Mouse (Mus musculus) right cerebral cortex, postnatal 4 days (tissue): ENCODE measurements around the gene Stac2.

Experiments used
- DNase-seq: peaks from one replicate; pipeline ENCODE4 v3.0.0-alpha.2; 2022

Gene Stac2

DNA sequence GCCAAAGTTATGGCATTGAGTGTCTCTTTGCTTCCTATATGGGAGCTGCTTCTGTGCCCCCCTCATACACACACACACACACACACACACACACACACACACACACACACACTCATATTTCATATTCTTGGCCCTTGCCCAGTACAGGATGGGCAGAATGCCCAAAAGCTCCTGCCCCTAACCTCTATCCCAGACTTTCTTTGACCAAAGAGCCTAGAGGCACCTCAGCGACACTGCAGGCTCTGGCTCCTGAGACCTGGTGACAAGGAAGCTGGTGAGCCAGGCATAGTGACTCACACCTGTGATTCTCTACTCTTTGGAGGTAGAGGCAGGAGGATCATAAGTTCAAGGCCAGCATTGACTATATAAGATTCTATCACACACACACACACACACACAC lies 32.6 kb downstream of the Stac2 start:
- no peak for DNase-seq

DNA sequence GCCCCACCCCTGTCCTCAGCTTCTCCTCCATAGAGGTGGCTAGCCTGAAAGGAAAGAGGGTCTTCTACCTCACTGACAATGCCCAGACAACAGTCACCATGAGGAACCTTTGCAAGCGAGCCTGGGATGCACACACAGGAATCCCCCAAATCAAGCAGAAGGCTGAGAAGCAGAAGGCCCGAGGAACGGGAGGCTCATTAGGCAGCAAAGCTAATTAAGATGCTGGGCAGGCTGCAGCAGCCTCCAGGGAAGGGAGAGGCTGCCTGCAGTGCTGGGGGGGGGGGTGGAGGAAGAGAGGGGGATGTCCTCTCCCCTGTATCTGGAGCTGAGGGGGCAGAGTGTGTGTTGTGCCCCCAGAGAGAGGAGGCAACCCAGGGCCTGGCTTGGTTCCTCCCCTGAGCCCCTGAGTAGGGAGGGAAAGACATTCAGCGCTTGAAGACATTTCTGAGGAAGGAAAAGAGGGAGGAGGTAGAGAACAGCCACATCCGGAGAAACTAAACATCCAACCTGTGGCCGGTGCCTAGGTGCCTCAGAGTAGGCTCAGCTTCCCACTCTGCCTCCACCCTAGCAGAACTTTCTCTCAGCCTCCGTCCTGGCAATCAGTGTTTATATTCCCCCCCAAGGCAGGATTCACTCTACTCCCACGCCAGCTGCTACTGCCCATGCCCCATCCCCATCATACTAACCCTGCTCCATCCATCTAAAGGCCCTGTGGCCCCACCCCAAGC lies 33.2 kb downstream of the Stac2 start:
- no peak for DNase-seq

DNA sequence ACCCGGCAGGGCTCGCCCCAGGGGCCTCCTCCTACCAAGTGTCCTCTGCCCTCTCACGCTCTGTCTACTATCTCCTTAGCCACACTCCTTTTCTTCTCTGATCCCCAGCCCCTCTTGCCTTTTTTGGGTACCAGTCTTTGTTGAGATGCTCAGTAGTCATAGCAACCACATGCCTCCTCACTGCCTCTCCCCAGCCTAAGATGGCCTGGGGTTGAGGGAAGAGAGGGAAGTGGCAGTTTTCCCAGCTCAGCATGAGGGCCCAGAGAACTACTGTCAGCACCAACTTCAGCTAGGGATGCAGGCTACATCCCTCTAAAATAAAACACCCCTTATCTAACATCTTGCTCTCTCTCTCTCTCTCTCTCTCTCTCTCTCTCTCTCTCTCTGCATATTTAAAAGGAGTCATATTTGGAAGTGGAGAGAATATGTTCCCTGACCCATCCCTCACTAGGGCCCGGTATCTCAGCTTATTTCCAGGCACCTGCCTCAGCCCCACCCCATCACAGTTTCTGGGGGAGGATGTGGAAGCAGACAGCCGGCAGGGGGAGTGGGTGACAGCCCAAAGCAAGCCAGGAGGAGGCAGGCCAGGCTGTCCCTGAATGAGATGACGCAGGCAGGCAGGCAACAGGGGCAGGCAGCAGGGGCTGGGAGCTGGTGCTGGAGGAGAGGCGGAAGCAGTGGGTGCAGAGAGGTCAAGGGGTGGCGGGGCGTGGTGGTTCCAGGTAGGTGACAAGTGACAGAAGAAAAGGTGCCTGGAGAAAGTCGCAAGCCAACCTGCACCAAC lies 34.2 kb downstream of the Stac2 start:
- DNase-seq, result peak; percentile 63

DNA sequence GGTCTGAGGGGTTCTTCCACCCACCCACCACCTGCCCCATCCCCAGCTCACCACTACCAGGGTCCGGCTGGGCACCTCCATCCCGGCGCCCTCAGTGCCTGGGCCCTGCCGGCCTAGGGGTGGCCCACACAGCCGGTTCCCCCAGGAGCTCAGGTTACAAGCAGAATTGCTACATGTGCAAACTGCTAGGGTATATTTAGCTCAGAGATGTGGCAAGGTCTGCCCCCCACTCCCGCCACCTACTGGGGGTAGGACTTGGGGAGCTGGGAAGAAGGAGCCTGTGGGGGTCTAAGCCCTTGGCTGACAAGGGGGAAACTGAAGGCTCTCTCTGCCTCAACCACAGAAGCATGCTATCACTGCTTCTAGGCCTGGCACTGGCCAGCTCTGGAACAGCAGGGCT lies 35.0 kb downstream of the Stac2 start:
- DNase-seq, result no peak

DNA sequence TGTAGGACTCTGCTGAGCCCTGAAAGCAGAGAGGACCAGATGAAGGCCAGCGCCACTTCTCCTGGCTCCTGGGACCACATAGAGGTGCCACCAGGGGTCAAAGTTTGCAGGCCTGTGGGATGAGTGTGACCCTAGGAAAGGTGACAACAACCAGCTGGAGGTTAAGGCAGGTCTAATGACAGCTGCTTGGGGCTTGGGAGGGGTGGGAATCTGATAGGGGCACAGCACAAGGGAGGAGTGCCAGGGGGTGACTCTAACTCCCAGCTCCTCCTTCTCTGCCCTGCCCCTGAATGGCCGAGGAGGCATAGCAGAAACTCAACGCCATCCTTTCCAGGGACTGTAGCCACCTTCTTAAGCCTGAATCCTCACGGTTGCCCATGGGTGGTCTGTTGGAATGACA lies 36.4 kb downstream of the Stac2 start:
- no peak for DNase-seq

DNA sequence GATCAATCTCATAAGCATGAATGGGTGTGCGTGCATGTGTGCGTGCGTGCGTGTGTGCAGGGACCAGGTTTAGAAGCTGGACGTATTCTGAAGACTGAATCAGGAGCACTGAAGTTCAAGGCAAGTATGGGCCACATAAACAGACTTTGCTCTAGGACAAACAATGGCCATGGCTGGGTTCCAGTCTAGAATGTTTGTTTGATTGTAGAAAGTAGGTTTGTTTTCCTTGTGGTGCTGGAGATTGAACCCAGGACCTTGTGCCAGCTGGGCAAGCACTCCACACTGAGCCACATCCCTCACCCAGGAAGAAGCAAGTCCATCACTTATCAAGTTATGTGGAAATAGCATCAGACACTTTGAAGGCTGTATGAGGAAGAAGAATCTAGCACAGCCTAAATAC lies 37.1 kb downstream of the Stac2 start:
- DNase-seq, result no peak

DNA sequence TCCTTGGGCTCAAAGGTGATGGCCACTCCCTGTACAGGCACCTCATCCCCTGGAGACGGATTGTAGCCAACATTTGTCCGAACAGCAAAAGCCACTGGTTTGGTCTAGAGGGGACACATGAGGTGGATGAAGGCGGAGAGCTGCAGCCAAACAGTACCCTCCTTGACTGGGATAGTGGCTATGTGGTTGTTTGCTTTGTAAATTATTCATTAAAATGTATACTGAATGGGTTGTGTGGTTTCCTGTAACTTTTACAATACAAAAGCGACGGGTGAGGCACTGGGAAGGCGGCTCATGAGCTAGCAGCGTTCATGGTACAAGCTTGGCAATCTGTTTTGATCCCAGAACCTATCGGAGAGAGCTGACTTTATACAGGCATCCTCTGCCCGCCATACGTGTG lies 40.4 kb downstream of the Stac2 start:
- DNase-seq, result no peak

DNA sequence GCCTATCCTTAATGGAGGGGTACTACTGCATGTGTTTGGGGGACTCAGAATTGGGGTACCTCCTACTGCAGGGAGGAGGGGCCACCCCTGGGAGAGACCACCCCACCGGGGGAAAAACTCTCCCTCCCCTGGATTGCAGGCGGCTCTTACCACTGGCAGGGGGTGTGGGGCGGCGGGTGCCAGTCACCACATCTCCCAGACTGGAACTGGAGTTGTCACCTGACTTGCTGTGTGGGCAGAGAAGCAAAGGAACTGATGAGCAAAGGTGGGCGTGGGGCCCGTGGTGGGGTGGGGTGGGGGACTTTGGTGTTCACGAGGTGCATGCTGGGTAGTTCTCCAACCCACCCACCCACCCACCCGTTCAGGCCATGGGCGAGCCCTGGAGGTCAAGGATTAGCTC lies 41.5 kb downstream of the Stac2 start:
- DNase-seq, result no peak

DNA sequence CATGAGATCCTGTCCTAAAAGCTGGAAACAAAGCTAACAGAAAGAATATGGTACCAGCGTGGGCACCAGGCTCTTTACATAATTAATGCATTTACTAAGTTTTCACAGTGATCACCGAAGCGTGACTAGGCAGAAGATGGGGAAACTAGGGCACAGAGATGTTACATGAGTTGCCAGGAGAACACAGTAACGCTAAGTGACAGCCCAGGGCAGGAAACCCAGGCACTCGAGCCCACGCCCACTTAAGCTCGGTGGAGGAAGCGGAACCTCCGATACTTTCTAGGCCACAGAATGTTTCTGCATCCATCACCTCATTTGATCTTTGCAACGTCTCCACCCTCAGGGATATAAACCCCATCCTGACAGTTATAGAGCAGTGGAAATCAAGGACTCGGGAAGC lies 45.2 kb downstream of the Stac2 start:
- no peak for DNase-seq

DNA sequence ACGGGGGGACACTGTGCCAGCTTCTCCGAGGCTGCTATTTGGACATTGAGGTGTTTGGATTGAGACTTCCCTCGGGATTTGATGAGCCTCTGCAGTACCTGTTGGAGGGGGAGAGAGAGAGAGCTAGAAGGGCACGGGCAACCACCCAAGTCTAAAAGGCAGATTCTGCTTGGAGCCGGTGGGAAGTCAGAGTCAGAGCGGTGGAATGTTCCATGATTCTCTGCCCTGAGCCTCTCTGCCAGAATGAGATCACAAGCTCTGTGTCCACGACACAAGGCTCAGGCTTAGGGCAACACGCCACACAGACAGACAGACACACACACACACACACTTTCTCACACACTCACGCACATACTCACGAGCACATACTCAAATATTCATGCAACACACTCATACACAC lies 47.6 kb downstream of the Stac2 start:
- DNase-seq, result no peak

DNA sequence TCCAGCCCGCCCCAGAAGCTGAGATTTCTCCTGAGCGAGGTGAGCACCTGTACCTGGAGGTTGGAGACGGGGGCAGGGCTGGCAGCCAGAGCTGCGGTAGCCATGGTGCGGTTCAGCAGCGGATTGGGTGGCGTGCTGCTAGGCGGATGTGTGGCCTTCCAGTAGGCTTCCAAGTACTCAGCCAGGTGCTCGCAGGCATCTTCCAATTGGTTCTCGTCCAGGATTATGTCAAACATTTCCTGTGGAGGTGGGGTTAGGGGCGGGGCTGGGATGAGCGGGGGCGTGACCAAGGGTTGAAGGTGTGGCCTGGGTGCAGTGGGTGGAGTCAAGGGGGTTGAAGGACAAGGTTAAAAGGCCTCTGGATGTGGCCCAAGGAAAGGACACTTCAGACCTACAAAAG lies 48.2 kb downstream of the Stac2 start:
- no peak for DNase-seq

DNA sequence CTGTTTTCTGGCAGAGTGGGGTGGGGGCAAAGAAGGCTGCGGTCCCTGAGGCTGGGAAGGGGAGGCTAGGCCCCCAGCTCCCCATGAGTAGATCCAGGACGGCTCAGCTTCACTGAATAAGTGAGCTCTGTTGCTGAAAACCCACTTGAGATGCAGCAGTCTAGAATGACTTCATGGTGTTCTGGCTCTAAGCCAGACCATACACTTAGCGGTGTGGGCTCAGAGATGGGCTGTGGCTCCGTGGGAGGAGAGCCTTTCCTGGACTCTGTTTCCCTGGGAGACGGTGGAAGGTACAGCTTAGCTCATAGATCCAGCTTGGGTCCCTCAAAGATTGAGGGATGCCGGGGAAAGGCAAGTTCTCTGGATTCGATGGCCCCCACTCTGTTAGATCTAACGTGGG lies 49.1 kb downstream of the Stac2 start:
- no peak for DNase-seq

DNA sequence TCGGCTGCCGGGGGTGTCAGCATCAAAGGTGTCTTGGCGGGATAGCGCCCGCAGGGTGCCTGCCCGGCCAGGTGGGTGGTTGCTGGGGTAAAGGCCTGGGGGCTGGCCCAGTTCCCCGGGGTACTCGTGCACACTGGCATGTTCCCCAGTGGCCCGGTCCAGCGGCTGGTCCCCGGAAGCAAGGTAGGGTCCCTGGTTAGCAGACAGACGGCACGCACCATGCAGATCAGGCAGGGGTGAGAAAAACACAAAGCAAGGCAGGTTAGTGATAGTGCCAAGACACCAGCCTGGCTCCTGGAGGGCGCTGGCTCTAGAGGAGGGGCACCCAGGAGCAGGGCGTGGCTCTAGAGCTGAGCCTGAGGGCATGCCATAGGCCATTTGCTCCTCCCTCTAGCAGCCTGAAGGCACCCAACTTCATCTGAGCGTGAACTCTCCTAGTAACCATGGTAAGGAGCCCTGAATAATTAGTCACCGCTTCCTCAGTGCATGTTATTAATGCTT lies 50.0 kb downstream of the Stac2 start:
- no peak for DNase-seq

DNA sequence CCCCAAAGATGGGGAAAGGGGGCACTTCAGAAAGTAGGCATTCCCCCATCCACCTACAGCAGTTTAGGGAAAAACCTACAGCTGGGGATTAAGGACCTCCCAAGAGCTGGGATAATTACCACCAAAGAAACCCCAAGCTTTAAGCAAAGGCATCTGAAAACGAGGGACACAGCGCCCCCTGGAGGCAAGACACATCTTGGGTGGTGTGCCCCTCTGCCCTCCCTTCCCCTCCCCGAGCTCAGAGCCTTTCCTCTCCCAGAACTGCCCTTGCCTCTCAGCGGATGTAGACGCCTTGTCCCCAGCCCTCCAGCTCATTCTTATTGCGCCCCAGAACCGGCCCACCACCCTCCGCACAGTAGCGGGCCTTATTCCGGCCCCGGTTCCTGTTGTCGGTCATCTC lies 50.6 kb downstream of the Stac2 start:
- peak; percentile 91 for DNase-seq

DNA sequence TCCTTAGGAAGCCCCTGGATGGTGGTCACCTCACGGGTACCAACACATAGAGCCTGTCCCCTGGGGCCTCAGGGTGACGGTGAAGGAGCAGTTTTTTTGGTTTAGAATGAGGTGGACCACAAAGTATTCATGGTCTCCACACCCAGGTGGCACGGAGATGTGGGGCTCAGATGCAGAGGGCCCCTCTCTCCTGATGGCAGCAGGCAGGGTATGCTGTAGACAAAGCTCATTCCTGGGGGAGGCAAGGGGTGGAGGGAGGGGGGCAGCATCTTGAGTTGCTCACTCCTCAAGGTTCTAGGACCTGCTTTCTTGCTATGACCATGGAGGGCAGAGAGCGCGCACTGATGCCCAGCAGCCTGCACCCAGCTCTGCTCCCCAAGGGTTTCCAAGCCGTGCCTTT lies 51.3 kb downstream of the Stac2 start:
- DNase-seq, result no peak

DNA sequence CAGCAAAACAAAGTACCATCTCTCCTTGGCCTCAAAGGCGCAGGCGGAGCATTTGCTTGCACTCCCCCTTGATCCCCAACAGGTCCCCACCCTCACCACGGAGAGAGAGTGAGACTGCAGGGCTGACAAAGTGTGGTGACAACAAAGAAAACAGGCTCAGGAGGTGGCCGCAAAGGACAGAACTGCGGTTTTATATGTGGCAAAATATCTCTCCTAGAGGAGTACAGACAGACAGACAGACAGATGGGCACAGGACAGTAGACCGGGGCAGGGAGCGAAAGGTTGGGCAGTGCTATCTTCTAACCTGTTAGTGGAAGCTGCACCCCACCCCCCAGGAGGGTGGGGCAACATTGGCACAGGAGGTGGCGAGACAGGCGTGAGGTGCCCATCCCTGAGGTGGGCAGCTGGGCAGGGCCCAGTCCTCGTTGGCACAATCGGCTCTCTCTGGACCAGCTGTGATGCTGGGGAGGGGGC lies 51.9 kb downstream of the Stac2 start:
- no peak for DNase-seq

DNA sequence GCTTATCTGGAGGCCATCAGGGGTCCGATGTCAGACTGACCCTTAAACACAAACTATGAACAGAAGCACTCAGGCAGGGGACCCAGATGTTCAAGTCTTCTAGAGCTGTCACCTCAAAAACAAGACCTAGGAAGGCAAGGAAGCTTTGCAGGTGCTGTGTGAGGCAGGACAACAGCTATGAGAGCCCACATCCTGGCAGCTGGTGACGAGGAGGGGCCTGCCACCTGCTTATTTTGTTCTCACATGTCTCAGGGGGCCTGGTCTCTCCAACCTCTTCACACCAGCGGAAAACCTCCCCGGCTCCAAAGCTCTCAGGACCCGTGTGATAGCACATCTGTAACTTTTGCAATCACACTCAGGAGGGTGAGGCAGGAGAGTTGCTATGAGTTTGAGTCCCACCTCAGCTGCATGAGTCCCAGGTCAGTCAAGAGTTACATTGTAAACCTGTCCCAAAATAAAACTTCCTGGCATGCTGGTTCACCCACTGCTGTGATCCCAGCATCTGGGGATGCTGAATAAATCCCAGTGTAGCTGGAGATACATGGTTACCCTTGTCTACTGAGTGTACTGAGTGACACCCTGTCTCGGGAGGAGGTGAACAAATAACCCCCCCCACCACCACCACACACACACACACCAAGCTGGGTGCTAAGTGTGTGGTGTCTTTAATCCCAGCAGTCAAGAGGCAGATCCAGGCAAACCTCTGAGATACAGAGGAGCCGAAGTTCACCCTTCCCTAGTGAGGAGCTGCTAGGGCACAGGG lies 52.7 kb downstream of the Stac2 start:
- no peak for DNase-seq

DNA sequence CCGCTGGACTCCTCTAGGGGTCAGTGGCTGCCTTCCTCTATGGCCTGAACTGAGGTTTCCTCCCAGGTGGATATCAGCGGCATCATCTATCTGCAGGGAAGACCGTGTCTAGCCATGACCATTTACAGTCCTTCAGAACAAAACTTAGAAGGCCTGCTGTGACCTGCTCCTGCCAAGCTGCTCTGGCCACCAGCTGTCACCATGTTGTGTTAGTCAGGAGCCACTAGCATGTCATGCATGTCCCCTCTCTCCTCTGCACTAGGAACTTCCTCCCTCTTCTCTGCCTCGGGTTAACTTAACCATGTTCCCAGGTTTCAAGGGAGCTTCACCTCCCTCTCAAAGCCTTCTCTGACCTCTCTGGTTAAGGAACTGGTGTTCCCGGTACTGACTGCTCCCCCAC lies 53.5 kb downstream of the Stac2 start:
- DNase-seq, result no peak

DNA sequence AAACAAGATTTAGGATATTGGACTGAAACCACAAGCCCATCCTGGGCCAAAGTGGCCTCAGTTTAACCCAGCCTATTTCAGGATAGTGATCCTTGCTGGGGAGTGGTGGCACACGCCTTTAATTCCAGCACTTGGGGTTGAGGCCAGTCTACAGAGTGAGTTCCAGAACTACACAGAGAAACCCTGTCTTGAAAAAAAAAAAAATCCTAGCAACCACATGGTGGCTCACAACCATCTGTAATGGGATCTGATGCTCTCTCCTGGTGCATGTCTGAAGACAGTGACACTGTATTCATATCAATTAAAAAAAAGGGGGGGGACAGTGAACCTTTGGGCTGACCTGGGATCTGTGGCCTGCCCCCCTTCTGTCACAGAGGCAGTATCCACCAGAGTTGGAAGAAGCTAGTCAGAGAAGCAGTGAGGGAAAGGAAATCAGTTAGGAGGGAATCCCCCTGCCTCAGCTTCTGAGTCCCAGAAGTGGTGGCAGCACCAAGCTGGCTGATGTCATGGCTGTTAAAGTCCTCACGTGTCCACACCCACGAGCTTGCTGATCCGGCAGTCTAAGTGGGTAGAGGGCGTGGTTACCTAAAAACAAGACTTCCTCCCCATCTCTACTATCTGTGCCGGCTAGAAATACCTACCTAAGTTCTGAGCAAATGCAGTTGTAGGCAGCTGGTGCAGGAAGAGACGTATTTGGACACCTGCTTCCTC lies 54.2 kb downstream of the Stac2 start:
- DNase-seq, result no peak

DNA sequence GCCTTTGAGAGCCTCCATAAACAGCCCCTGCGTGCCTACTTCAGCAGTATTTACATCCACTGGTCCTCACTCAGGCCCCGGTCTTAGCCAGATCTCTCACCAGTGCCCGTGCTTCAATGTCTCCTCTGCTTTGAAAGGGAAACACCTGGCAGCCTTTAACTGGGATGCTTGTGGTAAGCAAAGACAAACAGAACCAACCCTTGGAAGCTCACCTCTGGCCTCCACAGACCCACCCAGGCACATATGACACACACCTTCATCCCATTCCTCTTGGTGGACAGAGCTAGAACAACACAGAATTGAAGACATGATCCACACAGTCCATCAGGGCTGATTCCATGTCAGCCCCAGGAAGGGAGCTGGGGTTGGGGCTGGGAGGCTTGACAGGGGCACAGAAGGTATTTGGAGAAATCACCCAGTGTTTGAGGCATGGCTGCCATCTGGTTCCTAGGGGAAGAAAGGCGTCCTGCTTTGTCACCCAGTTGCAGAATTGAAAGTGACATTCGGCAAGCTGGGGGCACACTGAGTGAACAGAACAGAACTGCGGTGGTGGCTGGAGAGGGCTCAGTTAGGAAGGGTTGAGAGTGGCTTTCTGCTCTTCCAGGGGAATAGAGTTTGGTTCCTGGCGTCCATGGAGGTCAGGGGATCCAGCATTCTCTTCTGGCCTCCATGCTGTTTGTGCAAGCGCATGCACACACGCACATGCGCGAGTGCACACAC lies 55.0 kb downstream of the Stac2 start:
- DNase-seq, result no peak

DNA sequence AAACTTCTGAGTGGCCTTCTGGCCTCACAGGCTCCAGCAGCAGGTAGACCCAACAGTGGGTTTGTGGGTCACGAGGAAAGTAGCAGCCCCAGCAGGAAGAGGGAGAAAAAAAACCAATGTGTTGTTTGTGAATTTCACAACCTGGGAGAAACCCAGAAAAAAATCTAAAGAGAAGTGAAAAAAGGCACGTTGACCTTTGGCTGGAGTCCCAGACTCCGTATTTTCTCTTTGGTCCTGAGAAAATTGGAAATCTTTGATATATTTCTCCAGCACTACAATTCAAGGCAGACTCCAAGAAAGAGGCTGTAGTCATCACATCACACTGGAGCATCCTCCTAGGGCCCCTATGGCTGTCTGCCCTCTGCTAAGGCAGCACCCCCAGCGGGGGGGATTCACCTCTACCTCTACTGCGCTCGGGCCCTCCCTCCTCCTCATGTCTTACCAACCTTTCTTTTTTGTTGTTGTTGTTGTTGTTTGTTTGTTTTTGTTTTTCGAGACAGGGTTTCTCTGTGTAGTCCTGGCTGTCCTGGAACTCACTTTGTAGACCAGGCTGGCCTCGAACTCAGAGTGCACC lies 55.8 kb downstream of the Stac2 start:
- DNase-seq, result no peak

DNA sequence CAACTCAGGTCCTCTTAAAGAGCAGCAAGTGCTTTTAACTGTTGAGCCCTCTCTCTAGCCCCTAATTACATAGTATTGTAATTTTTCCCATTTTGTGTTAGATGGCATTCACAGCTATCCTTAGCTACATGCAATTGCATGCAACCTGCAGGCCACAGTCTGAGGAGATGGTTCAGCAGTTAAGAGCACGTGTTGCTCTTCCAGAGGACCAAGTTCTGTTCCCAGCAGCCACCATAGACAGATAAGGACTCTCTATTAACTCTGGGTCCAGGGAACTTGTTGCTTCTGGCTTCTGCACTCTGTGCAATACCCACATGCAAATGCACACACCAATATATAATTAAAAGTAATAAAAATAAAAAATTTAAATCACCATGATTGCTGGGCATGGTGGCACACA lies 56.6 kb downstream of the Stac2 start:
- no peak for DNase-seq
